Mouse (Mus musculus) erythroid progenitor cell, adult 5-6 weeks (primary cell): ENCODE measurements around the gene Bbc3. TPM values are rescaled to one million over a fixed set of nuclear protein-coding genes. Genes with fewer than 3 reads are reported as not detected.

Experiments
- ATAC-seq: replicated peaks from 2 replicates; pipeline ENCODE4 v1.8.0; 2016; ENCODE audit warnings: moderate number of reproducible peaks, mild to moderate bottlenecking, moderate TSS enrichment, inconsistent platforms; ENCODE audit not compliant: poor library complexity, low FRiP score, severe bottlenecking
- total RNA-seq, 2 experiments: library from RNA; stranded (forward) in 1 of 2; stranded (reverse) in 1 of 2; fragments of 150-400 nt in 1 of 2; fragments of 186-747, 209-891 nt in 1 of 2; gene quantifications; 2 replicates each; pipeline versions ENCODE4 v1.2.3 to v1.2.4; 2015 to 2017; ENCODE audit warnings: low replicate concordance in 2 of 2

Gene Bbc3
- total RNA-seq, 2 experiments from 2014 or later, result 0.42 to 0.76 TPM

- peak; percentile 60 for ATAC-seq
Observed at GRCm38 (mm10) chr7:16313481-16314220, 5.5 kb downstream of the Bbc3 start.

DNA sequence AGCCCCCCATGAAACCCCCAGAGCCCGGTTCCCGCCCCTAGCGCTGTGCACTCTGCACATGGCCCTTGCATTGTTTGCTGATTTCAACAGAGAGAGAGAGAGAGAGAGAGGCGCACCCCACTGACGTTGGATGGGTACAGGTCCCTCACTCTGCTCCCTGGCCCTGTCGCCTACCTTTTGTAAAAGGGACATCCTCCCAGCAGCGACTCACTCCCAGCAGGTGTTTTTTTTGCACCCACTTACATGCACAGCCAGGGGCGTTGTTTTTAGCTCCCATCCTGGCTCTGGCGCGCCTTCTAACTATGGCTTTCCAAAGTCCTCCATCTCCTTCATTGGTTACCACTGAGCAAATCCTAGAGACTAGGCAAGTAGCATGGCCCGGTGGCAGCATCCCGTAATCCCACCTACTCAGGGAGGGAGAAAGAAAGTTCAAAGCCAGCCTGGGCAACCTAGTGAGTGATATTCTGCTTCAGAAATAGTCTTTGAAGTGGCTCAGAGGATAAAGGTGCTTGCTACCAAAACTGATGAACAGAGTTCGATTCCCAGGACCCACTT is 6.1 kb downstream of the Bbc3 start:
- ATAC-seq, result peak; percentile 12

DNA sequence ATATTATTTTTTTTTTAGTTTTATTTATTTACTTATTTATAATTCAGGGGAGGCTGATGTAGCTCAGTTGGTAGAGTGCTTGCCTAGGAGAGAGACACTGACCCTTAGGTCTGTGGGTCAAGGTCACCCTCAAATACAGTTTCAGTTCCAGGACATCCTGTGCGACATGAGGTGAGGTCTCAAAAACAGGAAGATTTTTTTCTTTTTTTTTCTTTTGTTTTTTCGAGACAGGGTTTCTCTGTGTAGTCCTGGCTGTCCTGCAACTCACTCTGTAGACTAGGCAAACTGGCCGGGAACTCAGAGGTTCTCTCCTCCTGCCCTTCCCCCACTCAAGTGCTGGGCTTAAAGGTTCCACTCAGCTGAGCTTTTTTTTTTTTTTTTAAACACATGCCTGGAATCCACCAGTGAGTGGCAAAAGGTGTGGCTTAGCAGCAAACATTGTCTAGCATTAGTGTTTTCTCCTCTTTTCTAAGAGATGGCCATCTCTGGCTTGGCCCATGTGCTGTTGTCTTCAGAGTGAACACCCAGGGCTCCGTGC is 7.1 kb downstream of the Bbc3 start:
- no peak for ATAC-seq

GRCm38 (mm10) chr7:16317094-16317493 is 8.9 kb downstream of the Bbc3 start:
- no peak for ATAC-seq

DNA sequence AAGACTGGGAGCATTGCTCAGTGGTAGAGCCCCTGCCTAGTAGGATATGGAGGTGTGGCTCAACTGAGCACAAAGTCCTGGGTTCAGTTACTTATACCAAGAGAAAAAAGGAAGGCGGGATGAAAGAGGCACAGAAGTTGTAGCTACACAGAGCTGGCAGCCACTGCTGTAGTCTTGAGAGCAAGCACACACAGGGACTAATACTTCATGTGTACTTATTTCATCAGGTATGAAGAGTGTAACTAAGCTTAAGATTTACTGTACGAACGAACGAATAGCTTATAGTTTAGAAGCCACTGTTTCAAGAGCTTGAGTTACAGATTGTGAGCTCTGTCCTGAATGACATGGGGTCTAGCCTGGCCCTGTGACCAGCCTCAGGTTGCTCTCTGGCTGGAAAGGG is 11.0 kb downstream of the Bbc3 start:
- no peak for ATAC-seq

DNA sequence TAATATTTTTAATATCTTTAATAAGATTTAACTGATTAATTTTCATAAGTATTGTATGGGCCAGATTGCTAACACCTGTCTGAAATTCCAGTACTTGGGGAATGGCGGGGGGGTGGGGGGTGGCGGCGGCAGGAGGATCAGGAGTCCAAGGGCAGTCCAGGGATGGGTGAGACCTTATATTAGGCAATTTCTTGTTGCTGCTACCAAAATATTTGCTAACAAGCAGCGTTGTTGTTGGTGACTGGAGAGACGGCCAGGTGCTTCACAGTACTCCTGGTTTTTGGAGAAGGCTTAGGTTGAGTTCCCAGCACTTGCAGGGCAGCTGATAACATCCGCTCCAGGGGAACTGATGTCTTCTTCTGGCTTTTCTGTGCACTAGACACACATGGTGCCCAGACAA is 12.3 kb downstream of the Bbc3 start:
- ATAC-seq, result no peak

GRCm38 (mm10) chr7:16324661-16325060 is 16.5 kb downstream of the Bbc3 start:
- ATAC-seq, result no peak

DNA sequence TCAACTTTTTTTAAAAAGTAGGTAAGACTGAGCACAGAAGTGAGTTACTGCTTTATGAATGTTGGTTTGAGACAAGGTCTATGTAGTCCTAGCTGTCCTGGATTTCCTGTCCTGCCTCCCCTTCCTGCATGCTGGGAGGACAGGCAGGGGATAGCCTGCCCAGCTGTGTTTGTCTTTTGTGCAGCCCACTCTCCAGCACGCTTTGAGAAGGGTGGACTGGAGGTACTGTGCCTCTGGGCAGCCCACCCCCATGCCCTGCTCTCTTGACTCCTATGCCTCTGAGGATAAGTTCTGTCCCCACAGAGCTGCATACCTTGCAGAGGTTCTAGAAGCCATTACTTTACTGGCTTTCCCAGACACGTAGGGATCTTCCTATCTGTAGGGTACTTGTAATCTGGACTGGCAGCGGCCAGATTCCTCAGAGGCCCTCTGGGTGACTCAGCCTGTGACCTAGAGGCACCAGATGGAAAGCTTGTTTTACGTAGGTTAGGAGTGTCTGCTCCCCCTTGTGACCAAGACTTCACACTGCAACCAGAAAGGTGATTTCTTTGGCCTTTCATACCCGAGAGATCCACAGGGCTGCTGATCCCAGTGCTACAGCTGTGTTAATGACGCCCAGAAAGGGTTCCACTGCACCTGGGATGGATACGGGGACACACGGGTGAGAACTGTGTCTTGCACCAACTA is 17.9 kb downstream of the Bbc3 start:
- ATAC-seq, result peak; percentile 93

GRCm38 (mm10) chr7:16326607-16326971 is 18.4 kb downstream of the Bbc3 start:
- ATAC-seq, result peak; percentile 42

GRCm38 (mm10) chr7:16329146-16329545 is 21.0 kb downstream of the Bbc3 start:
- no peak for ATAC-seq

DNA sequence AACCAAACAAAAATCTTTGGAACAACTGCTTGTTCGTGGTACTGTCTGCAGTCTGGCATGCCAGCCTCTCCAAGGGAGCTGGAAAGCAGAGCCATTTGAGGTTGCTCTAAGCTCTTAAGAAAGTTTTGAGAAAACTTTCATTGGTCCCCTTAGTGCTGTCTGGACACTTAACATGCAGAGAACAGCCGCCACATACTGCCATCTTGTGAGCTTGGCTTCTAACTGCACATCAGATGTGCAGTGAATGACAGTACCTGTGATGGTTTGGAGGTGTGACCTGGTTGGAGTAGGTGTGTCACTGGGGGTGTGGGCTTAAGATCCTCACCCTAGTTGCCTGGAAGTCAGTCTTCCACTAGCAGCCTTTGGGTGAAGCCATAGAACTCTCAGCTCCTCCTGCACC is 29.5 kb downstream of the Bbc3 start:
- no peak for ATAC-seq

DNA sequence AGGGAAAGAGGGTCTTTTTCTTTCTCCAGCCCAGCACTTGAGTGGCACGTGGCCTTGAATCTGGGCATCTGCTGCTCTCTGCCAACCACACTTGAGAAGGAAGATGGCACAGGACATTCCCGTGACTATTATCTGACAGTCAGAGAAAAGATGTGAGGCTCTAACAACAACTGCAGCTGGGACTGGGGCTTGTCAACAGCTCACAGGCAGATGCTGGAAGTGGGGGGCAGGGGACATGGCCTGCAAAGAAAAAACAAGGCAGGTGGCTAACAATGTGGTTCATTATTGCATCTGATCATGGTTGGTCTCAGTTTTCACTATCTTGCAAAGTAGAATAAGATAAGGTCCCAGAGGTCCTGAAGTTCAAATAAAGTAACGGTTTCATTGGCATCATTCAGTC is 36.4 kb downstream of the Bbc3 start:
- no peak for ATAC-seq

DNA sequence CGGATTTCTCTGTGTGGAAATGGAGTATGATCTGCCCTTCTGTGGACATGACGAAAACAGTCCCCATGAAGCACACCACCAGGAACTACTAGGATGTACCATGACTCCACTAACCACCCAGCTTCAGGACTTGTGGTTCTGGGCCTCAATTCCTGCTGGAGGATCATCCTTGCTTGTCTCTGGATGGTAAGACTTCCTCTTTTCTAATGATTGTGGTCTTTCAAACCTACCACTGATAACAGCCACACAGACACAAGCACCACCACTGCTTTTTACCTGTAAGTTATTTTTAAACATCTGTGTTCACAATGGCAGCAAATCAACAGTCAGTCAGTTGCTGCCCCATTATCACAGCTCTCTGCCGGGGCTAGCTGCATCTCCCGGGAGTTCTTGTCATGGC is 37.1 kb downstream of the Bbc3 start:
- no peak for ATAC-seq

- no peak for ATAC-seq
Observed at GRCm38 (mm10) chr7:16349999-16350398, 41.8 kb downstream of the Bbc3 start.

DNA sequence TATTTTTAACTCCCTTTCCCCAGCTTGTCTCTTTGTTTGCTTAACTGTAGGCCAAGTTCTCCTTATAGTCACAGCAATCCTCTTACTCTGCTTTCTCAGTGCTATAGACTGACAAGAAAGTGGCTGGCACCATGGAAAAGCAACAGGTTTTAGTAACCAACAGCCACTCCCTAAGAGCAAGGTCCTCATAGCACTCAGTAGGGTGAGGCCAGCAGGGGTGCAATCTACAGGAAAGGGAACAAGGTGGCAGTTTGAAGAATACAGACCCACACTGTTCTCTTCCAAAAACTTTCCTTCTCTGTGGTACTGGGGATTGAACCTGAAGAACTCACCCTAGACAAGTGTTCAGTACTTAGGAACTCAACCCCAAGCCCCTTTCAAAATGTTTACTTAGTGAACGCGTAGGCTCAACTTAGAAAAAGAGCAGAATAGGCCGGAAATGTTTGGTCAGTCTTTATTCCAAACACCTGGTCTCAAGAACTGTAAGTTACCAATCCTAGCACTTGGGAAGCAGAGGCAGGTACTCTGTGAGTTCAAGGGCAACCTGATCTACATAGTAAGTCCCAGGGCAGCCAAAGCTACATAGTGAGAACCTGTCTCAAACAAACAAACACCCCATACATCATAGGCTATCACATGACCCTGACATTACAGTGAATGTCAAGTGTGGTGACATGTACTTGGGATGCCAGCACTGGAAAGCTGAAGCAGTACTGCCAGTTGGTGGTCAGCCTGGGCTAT is 47.8 kb downstream of the Bbc3 start:
- ATAC-seq, result no peak

DNA sequence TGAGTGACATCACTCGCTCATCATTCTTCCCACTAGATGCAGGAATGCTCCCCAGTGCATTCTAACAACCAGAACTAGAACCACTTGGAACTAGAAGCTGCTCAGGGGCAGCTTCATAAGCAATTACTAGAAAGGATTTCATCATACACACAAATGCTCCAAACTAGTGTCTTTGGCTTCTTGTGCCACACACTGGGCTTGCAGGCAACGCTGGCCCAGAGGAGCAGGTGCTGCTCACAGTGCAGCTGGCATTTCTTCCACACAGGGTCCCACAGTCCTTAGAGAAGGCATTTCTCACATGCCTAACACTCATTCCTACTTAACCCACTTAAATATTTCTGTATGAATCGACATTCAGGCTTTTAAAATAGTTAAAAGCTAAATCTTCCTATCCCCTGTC is 49.4 kb downstream of the Bbc3 start:
- no peak for ATAC-seq

GRCm38 (mm10) chr7:16364319-16364718 is 56.1 kb downstream of the Bbc3 start:
- ATAC-seq, result no peak

- no peak for ATAC-seq
Observed at GRCm38 (mm10) chr7:16364901-16365500, 56.8 kb downstream of the Bbc3 start.

- no peak for ATAC-seq
Observed at GRCm38 (mm10) chr7:16366133-16366646, 58.0 kb downstream of the Bbc3 start.

- no peak for ATAC-seq
Observed at GRCm38 (mm10) chr7:16366669-16367068, 58.5 kb downstream of the Bbc3 start.
